Mouse (Mus musculus): ENCODE measurements at regions not wholly inside any gene's neighbourhood (a gene's known extent, or its start where the extent isn't known, plus 50 kb on each side); places are given as distances from the start of the nearest gene placed in this dataset.

DNA sequence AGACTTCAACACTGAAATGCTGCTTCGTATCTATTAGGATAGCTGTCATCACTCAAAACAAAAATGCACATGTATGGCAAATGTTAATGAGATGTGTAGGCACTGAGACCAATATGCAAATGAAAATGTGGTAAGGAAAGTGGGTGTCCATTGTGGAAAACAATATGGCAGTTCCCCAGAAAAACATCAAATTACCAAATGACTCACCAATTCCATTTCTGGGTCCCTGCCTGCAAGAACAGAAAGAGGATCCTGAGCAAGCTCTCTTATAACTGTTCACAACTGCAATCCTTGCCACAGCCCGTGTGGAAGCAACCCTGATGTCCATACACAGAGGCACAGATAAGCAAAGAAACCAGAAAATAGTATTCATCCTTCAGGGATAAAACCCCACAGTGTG is 442.0 kb downstream of the Defb40 start:
- Histone ChIP-seq H3K9me3 (ENCODE audit: low read length) (peaks cover 9% of the 10 kb centered on the region), H3K4me3 (replicated peaks; ENCODE audit: low read length) (no peak overlapping the region), H3K36me3 (ENCODE audit: insufficient read depth, low read length) (no peaks in the 10 kb centered on the region), H3K27me3 (ENCODE audit: insufficient read depth, low read length) (no peaks in the 10 kb centered on the region), H3K4me1 (replicated peaks; ENCODE audit: low read depth, low read length) (no peaks in the 10 kb centered on the region)
- TF ChIP-seq POU5F1 (IDR thresholded peaks at IDR 0.05; ENCODE audit: borderline replicate concordance, low read length) (no peak), NANOG (IDR thresholded peaks at IDR 0.05; ENCODE audit: borderline replicate concordance, low read length) (no peak), CTCF (conservative IDR thresholded peaks at IDR 0.05; ENCODE audit: low read length) (no peak)

DNA sequence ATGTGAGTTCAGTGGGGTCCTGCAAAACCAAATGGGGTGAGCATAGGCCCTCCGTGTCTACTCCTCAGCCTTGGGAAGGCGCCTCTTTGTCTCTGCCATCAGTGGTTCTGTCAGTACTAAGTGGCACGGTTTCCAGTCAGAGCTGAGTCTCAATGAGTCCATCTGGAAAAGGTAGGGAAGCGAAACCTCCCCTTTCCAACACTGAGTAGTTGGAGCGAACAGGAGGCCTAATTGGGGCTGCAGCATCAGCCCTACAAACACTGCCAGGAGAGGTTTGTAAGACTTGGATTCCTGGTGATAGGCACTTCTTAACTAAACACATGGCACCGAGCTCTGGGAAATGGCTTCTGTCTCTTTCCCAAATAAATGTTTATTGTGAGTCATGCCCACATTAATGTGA is 449.9 kb downstream of the Defb40 start:
- H3K36me3 ChIP-seq (ENCODE audit: insufficient read depth, low read length) = no peaks in the 10 kb centered on the region
- H3K9me3 ChIP-seq (ENCODE audit: low read length) = no peaks in the 10 kb centered on the region
- H3K4me3 ChIP-seq (replicated peaks; ENCODE audit: low read length) = no peak overlapping the region
- no peaks in the 10 kb centered on the region for H3K4me1 ChIP-seq (replicated peaks; ENCODE audit: low read depth, low read length)
- no peaks in the 10 kb centered on the region for H3K27me3 ChIP-seq (ENCODE audit: insufficient read depth, low read length)
- TF ChIP-seq CTCF (conservative IDR thresholded peaks at IDR 0.05; ENCODE audit: low read length) (no peak), NANOG (IDR thresholded peaks at IDR 0.05; ENCODE audit: borderline replicate concordance, low read length) (no peak), POU5F1 (IDR thresholded peaks at IDR 0.05; ENCODE audit: borderline replicate concordance, low read length) (no peak)

DNA sequence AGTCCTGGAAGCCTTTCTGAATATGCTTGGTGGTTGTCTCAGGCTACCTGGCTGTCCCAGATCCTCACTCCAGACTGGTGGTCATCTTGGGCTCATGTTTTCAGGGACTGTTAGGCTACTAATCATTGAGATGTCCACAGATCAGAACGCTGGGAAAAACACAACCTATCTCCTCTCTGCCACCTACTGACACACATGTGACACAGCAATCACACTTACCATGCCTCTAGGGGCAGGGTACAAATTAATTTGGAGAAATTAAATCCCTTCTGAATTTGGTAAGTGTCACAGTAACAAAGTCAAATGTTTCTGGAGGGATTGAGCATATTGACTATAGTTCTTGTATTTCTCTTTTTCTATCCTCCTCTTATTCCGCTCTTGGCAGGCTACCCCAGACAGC is 465.6 kb downstream of the Defb40 start:
- H3K4me3 ChIP-seq (replicated peaks; ENCODE audit: low read length) = no peak overlapping the region
- H3K27me3 ChIP-seq (ENCODE audit: insufficient read depth, low read length) = peaks cover 4% of the 10 kb centered on the region; the same call in 1 of the 2 replicates
- H3K4me1 ChIP-seq (replicated peaks; ENCODE audit: low read depth, low read length) = no peaks in the 10 kb centered on the region
- H3K36me3 ChIP-seq (ENCODE audit: insufficient read depth, low read length) = no peaks in the 10 kb centered on the region
- TF ChIP-seq CTCF (conservative IDR thresholded peaks at IDR 0.05; ENCODE audit: low read length) = peak; percentile 19
- no peak for TF ChIP-seq NANOG (IDR thresholded peaks at IDR 0.05; ENCODE audit: borderline replicate concordance, low read length)
- no peaks in the 10 kb centered on the region for H3K9me3 ChIP-seq (ENCODE audit: low read length)

DNA sequence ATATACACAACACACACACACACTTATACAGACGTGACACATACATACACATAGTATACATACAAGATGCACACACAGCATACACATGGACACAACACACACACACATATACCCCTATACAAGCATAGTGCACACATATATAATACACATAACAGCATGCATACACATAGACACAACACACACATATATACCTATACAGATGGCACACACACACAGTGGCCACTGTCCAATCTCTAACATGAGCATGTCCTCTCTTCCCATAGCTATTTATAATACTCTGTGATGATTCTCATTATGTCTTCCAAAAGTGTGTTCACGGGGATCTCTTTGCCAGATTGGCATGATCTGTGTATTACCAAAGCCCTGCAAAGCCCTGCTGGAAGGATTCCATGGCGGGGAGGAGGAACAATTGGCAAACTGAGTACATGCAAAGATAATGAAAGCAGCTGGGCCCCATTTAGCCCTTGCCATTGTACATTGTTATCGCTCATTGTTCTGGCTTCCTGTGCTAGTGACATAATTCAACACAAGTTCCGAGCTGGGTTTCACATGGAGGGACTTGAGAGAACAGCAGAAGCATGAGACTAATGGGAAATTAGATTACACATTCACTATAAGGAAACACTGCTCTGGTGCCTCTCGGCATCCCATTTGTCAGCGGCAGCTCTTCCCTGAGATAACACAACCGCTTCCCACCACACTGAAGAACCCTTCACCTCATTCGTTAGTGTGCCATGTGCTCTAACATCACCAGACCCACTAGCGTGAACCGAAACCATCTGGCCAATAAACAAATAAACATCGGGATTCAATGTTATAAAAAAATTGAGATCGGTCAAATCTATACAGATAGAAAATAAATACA is 471.7 kb downstream of the Defb40 start:
- Histone ChIP-seq H3K36me3 (ENCODE audit: insufficient read depth, low read length) (no peaks in the 10 kb centered on the region), H3K4me1 (replicated peaks; ENCODE audit: low read depth, low read length) (no peaks in the 10 kb centered on the region), H3K4me3 (replicated peaks; ENCODE audit: low read length) (no peak overlapping the region), H3K27me3 (ENCODE audit: insufficient read depth, low read length) (peaks cover under 1% of the 10 kb centered on the region; the same call in 1 of the 2 replicates), H3K9me3 (ENCODE audit: low read length) (no peaks in the 10 kb centered on the region)
- TF ChIP-seq NANOG (IDR thresholded peaks at IDR 0.05; ENCODE audit: borderline replicate concordance, low read length) (no peak), CTCF (conservative IDR thresholded peaks at IDR 0.05; ENCODE audit: low read length) (no peak), POU5F1 (IDR thresholded peaks at IDR 0.05; ENCODE audit: borderline replicate concordance, low read length) (no peak)

DNA sequence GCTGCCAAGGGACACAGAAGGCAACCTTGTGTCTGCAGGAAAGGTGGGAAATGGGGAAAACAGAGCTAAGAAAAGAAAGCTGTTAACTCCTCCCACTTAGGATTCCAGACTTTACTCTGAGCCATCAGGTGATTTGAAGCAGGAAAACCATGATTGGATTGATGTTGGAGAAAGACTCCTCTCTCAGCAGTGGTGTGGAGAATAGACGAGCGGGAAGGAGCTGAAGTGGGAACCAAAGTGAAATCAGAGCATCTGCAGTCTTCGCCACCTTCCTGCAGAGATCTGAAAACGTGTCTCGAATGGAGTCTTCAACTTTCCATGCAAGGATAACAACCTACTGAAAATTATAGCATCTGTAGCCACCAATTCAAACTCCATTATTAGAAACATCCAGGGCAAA is 487.4 kb downstream of the Defb40 start:
- Histone ChIP-seq H3K27me3 (ENCODE audit: insufficient read depth, low read length) (no peaks in the 10 kb centered on the region), H3K4me3 (replicated peaks; ENCODE audit: low read length) (no peak overlapping the region), H3K4me1 (replicated peaks; ENCODE audit: low read depth, low read length) (peaks cover 7% of the 10 kb centered on the region; the same call in 1 of the 2 replicates), H3K36me3 (ENCODE audit: insufficient read depth, low read length) (no peaks in the 10 kb centered on the region), H3K9me3 (ENCODE audit: low read length) (no peaks in the 10 kb centered on the region)
- TF ChIP-seq NANOG (IDR thresholded peaks at IDR 0.05; ENCODE audit: borderline replicate concordance, low read length) (no peak), CTCF (conservative IDR thresholded peaks at IDR 0.05; ENCODE audit: low read length) (no peak), POU5F1 (IDR thresholded peaks at IDR 0.05; ENCODE audit: borderline replicate concordance, low read length) (no peak)

DNA sequence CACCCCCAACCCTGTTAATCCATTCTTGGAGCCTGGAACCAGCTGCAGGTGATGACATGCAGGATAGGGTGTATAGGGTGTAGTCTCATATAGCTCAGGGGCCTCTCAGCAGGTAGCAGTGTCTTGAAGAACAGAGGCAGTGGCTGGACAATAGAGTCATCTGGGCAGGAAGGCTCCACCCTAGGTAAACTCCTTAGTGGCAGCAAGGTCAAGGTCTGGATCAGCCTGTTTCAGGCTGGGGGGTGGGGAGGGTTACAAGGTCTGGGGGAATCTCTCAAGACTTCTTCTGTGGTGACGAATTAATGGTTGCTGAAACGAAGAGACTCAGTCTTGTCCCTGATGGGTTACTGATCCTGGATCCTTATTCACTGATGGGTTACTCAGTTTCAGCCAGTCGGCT is 498.0 kb downstream of the Defb40 start:
- Histone ChIP-seq H3K4me3 (replicated peaks; ENCODE audit: low read length) (no peak overlapping the region), H3K9me3 (ENCODE audit: low read length) (peaks cover 25% of the 10 kb centered on the region), H3K36me3 (ENCODE audit: insufficient read depth, low read length) (no peaks in the 10 kb centered on the region), H3K27me3 (ENCODE audit: insufficient read depth, low read length) (no peaks in the 10 kb centered on the region), H3K4me1 (replicated peaks; ENCODE audit: low read depth, low read length) (peaks cover 42% of the 10 kb centered on the region)
- no peak for TF ChIP-seq POU5F1 (IDR thresholded peaks at IDR 0.05; ENCODE audit: borderline replicate concordance, low read length)
- TF ChIP-seq NANOG (IDR thresholded peaks at IDR 0.05; ENCODE audit: borderline replicate concordance, low read length) = peak; percentile 86
- TF ChIP-seq CTCF (conservative IDR thresholded peaks at IDR 0.05; ENCODE audit: low read length) = no peak

DNA sequence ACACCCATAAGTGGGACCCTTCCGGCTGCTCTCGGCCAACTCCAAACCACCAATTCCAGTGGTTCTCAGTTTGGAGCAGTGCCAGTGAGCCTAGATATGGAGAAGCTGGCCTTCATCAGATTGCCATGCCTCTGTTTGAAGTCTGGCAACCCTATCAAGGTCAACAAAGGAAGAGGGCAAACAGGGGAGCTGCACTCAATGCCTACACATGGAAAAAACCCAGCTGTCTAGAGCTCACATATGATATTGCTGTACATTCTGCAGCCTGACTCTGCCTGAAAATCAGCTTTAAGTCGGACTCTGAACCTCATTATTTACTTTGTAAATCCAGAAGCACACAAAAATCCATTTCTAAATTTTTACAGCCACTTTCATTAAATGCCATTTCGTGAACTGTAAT is 499.9 kb downstream of the Defb40 start:
- Histone ChIP-seq H3K36me3 (ENCODE audit: insufficient read depth, low read length) (no peaks in the 10 kb centered on the region), H3K9me3 (ENCODE audit: low read length) (peaks cover 13% of the 10 kb centered on the region)
- no peak for TF ChIP-seq POU5F1 (IDR thresholded peaks at IDR 0.05; ENCODE audit: borderline replicate concordance, low read length)
- no peak for TF ChIP-seq CTCF (conservative IDR thresholded peaks at IDR 0.05; ENCODE audit: low read length)
- TF ChIP-seq NANOG (IDR thresholded peaks at IDR 0.05; ENCODE audit: borderline replicate concordance, low read length) = no peak

DNA sequence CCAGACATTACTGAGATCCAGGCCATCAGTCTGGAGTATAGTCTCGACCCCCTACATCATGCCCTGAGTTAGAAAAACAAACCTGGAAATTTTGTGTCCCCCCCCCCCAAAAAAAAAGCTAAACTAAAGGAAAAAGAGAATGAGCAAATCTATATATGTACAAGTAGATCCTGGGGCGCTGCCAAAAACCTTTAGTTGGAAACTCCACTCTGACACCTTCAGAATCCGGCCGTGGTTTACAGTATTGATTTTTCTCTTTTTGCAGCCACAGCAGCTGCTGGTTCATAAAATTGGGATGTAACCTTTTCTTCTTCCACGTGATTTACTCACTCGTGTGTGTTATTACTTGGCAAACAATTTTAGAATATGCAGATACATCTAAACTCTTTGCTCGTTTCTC is 510.5 kb downstream of the Defb40 start:
- peaks cover 2% of the 10 kb centered on the region; the same call in 1 of the 2 replicates for H3K27me3 ChIP-seq (ENCODE audit: insufficient read depth, low read length)
- TF ChIP-seq CTCF (conservative IDR thresholded peaks at IDR 0.05; ENCODE audit: low read length) (no peak), NANOG (IDR thresholded peaks at IDR 0.05; ENCODE audit: borderline replicate concordance, low read length) (no peak), POU5F1 (IDR thresholded peaks at IDR 0.05; ENCODE audit: borderline replicate concordance, low read length) (no peak)
- H3K4me1 ChIP-seq (replicated peaks; ENCODE audit: low read depth, low read length) = no peaks in the 10 kb centered on the region

More for the DNA sequence above, 499.9 kb downstream of the Defb40 start:
- no peaks in the 10 kb centered on the region for H3K27me3 ChIP-seq (ENCODE audit: insufficient read depth, low read length)
- no peak overlapping the region; the same call in 1 of the 2 replicates for H3K4me3 ChIP-seq (replicated peaks; ENCODE audit: low read length)
- H3K4me1 ChIP-seq (replicated peaks; ENCODE audit: low read depth, low read length) = peaks cover 42% of the 10 kb centered on the region

More for the DNA sequence above, 510.5 kb downstream of the Defb40 start:
- no peaks in the 10 kb centered on the region for H3K36me3 ChIP-seq (ENCODE audit: insufficient read depth, low read length)
- H3K9me3 ChIP-seq (ENCODE audit: low read length) = no peaks in the 10 kb centered on the region
- no peak overlapping the region for H3K4me3 ChIP-seq (replicated peaks; ENCODE audit: low read length)

Data from E14TG2a.4 (cell line).